Mouse (Mus musculus) myocyte (in vitro differentiated cells): ENCODE data around the gene Wdr6.

Experiments used
- POLR2A ChIP-seq: IDR thresholded peaks from one replicate; pipeline ENCODE4 v1.6.1; 2011; ENCODE audit warnings: low read depth, mild to moderate bottlenecking, control low read depth, moderate library complexity; ENCODE audit not compliant: insufficient read length
- TCF12 ChIP-seq: IDR thresholded peaks from one replicate; pipeline ENCODE4 v1.6.1; 2011; ENCODE audit warnings: mild to moderate bottlenecking, control low read depth; ENCODE audit not compliant: poor library complexity, insufficient read depth, severe bottlenecking
- TCF3 ChIP-seq: IDR thresholded peaks from one replicate; pipeline ENCODE4 v1.6.1; 2011; ENCODE audit warnings: low read depth, control low read depth; ENCODE audit not compliant: insufficient read length
- USF1 ChIP-seq: IDR thresholded peaks from one replicate; pipeline ENCODE4 v1.6.1; 2011; ENCODE audit warnings: low read depth, mild to moderate bottlenecking, control low read depth, moderate library complexity

DNA sequence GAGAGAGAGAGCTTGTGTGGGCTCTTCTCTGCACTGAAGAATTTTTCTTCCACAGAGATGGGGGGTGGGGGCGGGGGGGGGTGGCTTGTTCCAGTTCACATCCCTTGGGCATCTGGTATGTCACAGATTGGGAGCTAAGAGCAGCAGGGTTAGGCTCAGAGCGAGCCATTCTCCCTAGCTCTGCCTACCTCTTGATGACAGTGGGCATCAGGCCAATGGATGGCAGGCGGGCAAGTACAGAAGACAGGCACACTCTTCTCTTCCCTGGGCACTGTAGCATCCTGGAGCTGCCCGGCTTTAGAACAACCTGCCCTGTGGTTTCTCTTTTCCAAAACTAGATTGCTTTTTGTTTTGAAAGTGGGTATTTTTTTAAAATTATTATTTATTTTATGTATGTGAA is 12.9 kb upstream of the Wdr6 start:
- no peak for TF ChIP-seq POLR2A
- TF ChIP-seq USF1: no peak
- TF ChIP-seq TCF3: no peak
- no peak for TF ChIP-seq TCF12
